Mouse (Mus musculus) liver, embryonic 13.5 days (tissue): ENCODE results near the gene Kctd12b. TPM values are rescaled to one million over a fixed set of nuclear protein-coding genes. Genes with fewer than 3 reads are reported as not detected.
"Not testable (repeated sequence)": the region's sequence is repeated elsewhere in the genome, so short reads cannot be mapped to it uniquely, and the experiment has no call there.

Experiments used
- ATAC-seq: fragments of 200-750 bp; cut with Nextera tagmentation; 2 replicates; pipeline ENCODE4 v1.8.0; 2017; ENCODE audit warnings: low read depth, mild to moderate bottlenecking, moderate number of reproducible peaks, moderate library complexity
- DNase-seq: peaks from one replicate; pipeline ENCODE4 v3.0.0; 2022
- H3K27ac ChIP-seq: fragments of 300-500 bp; sonication (generic); 2 replicates; pipeline ENCODE4 v1.5.1; 2015; ENCODE audit warnings: moderate library complexity, mild to moderate bottlenecking, inconsistent platforms
- H3K27me3 ChIP-seq: fragments of 300-500 bp; sonication (generic); 2 replicates; pipeline ENCODE4 v1.6.1; 2015; ENCODE audit warnings: mild to moderate bottlenecking, inconsistent platforms
- H3K36me3 ChIP-seq: fragments of 300-500 bp; sonication (generic); 2 replicates; pipeline ENCODE4 v1.6.1; 2015; ENCODE audit warnings: mild to moderate bottlenecking, inconsistent platforms
- H3K4me1 ChIP-seq: fragments of 300-500 bp; sonication (generic); replicated peaks from 2 replicates; pipeline ENCODE4 v1.6.1; 2015; ENCODE audit warnings: inconsistent platforms
- H3K4me2 ChIP-seq: fragments of 300-500 bp; sonication (generic); 2 replicates; pipeline ENCODE4 v1.6.1; 2015; ENCODE audit warnings: inconsistent platforms, mild to moderate bottlenecking, moderate library complexity
- H3K4me3 ChIP-seq: fragments of 300-500 bp; sonication (generic); replicated peaks from 2 replicates; pipeline ENCODE4 v1.5.1; 2015; ENCODE audit warnings: mild to moderate bottlenecking, inconsistent platforms
- H3K9ac ChIP-seq: fragments of 300-500 bp; sonication (generic); 2 replicates; pipeline ENCODE4 v1.6.1; 2015; ENCODE audit warnings: mild to moderate bottlenecking, inconsistent platforms
- H3K9me3 ChIP-seq: fragments of 300-500 bp; sonication (generic); replicated peaks from 2 replicates; pipeline ENCODE4 v1.6.1; 2016; ENCODE audit warnings: inconsistent platforms
- WGBS: fragments of 180-500 bp; shearing (Covaris S2); methylation state at CpG from one replicate; pipeline ENCODE4 v1.1.7; 2015; ENCODE audit not compliant: insufficient replicate concordance; 5-methylcytosine and 5-hydroxymethylcytosine counted together
- polyA plus RNA-seq: library from polyadenylated mRNA; unstranded; fragments of >200 nt; fragmentation: Nextera tagmentation; extraction: Ambion mirVana; gene quantifications from 2 replicates; pipeline ENCODE4 v1.2.1, GENCODE M21; 2015

The Kctd12b gene
- polyA plus RNA-seq = 0.77 and 0.80 TPM in 2 replicates

DNA sequence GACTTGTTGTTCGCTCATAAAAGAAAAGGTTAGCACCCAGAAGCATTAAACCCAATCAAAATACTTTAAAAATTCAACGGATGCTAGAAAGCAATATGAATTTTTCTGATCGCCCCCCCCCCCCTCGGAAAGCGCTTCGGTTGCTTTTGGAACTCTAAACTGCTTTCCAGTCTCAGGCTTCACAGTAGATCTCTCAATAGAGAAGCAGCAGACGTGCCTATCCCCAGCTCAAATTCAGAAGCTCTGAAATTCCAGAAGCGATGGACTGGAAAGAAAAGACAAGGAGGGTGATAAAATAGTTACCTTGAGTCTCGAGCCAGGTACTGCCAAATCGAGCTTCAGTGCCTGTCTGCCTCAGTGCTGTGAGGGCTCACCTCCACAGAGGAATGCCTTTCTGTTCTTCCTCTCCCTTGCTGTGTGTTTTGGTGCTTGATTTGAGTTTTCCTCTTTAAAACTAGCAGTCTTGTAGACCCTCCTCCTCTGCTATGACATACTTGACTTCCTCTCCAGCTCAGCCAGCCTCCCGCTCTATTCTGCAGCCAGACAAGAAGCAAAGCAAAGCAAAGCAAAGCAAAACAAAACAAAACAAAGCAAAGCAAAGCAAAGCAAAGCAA, at the start of gene Kctd12b:
Kctd12b (minus strand) TSS at position 610 of the 614 bp plus-strand sequence.
- H3K4me2 ChIP-seq = 0 out of 2 replicates have a peak within 1 kb of the TSS, but pooled peaks have one; percentile 8
- ATAC-seq = no peak
- no peak for DNase-seq
- H3K4me3 ChIP-seq = peak within 1 kb of the TSS; percentile 14
- 20% methylated on average over 11 of the region's 11 CpGs for WGBS
- no peaks in the 10 kb centered on the region for H3K27me3 ChIP-seq
- no peaks in the 10 kb centered on the region for H3K4me1 ChIP-seq
- H3K36me3 ChIP-seq = no peaks in the 10 kb centered on the region
- no peaks in the 10 kb centered on the region for H3K9me3 ChIP-seq
- no peak within 1 kb of the TSS for H3K9ac ChIP-seq
- H3K27ac ChIP-seq = no peak within 1 kb of the TSS

DNA sequence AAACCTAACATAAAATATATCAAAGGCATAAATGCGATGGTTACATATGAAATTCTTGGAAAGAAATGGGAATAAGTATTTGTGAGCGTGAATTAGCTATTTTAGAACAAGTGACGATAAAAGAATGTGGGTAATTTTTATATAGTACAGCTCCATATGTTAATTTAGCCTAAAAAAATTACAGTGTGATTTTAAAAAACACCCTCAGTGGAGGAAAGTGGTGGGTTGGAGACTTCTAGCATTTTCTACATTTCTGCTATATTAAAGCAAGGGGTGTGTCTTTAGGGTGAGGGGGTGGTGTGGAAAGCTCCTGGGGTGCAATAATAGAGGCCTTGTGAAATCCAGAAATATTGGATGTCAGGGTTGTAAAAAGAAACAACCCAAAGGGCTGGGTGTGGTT, 46.3 kb upstream of the Kctd12b start:
- Histone ChIP-seq H3K4me1 (no peaks in the 10 kb centered on the region), H3K9me3 (no peaks in the 10 kb centered on the region), H3K36me3 (no peaks in the 10 kb centered on the region), H3K4me3 (no peak overlapping the region), H3K27ac (no peak overlapping the region), H3K9ac (no peak overlapping the region), H3K27me3 (no peaks in the 10 kb centered on the region), H3K4me2 (no peak overlapping the region)
- no peak for DNase-seq
- WGBS = 65% methylated on average over 3 of the region's 3 CpGs
- no peak for ATAC-seq

DNA sequence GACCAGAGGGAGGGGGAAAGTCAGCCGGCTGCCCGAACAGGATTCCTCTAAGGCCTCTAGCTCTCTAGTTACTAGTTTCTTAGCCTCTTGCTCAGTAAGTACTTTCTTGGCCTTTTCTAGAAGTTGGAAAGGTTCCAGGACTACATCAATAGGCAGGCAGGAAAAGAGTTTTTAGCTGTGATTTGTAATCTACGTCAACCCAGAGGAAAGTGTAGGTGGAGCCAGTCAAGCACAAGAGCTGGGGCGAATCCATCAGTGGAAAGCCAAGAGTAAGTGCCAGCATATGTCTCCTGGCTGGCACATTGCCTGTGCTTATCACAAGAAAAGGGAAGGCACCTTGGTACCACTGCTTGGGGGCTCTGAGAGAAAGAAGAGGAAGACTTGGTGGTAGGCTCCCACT, 39.5 kb upstream of the Kctd12b start:
- Histone ChIP-seq H3K27ac (no peak overlapping the region), H3K4me2 (no peak overlapping the region), H3K9ac (no peak overlapping the region), H3K4me3 (no peak overlapping the region), H3K27me3 (no peaks in the 10 kb centered on the region), H3K36me3 (no peaks in the 10 kb centered on the region), H3K4me1 (no peaks in the 10 kb centered on the region), H3K9me3 (no peaks in the 10 kb centered on the region)
- DNase-seq (no peak), ATAC-seq (no peak)
- WGBS = 74% methylated on average over 4 of the region's 4 CpGs

DNA sequence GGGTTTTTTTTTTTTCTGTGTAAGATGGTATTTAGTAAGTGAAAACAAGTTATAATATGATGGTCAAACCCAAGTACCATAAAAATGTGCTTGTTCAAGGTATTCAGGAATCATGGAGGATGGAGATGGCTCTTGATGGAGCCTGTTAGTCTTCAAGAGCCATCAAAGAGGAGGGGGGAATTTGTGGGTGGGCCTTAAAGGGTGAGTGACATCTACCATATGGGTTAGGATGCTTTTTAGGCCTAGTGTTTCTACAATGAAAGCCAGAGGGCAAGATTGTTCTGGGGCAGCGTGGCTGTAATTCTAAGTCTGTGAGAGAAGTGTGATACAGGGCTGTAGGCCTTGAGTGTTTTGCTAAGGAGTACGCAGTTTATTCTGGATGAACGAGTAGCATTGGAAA, 28.2 kb upstream of the Kctd12b start:
- 0 out of 2 replicates have a peak, but pooled peaks cover 2% of the 10 kb centered on the region for H3K4me1 ChIP-seq
- no peaks in the 10 kb centered on the region for H3K9me3 ChIP-seq
- peak overlapping the region; percentile 51 for H3K4me2 ChIP-seq
- no peak for DNase-seq
- no peak for ATAC-seq
- H3K36me3 ChIP-seq = no peaks in the 10 kb centered on the region
- no peak overlapping the region for H3K27ac ChIP-seq
- no peaks in the 10 kb centered on the region for H3K27me3 ChIP-seq
- H3K9ac ChIP-seq = no peak overlapping the region
- peak overlapping the region; percentile 38 for H3K4me3 ChIP-seq
- WGBS = 46% methylated on average over 3 of the region's 3 CpGs

DNA sequence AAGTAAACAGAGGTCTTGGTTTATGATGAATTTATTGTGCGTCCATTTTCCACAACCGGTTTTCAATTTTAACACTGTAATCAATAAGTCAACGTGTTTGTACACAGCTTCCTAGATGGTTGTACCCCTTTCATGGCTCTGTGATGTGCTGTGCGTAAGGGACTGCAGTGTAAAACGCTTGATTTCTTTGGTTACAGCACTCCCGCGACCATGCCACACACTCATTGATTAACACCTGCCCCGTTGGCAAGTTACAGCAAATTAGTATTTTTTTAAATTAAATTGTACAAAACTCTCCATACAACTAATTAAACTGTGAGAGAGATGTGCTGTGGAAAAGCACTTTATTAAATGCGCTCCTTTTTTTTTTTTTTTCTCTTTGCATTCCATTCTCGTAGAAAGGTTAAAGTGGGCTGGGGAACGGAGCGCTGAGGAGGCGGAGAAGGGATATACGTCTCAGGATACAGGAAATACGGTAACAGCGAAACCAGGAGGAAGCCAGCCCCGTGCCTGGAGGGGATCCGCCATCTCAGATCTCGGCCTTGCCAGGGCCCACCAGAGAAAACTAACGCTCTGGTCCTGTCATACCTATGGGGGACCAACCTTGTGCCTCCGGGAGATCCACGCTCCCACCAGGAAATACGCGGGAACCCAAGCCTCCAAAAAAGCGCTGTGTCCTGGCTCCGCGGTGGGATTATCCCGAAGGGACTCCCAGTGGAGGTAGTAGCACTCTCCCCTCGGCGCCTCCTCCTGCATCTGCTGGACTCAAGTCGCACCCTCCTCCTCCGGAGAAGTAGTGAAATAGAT, 27.1 kb upstream of the Kctd12b start, which contains the start of gene Nbdy:
Nbdy (plus strand) TSS at position 481 of the 807 bp plus-strand sequence.
- Histone ChIP-seq H3K4me1 (0 out of 2 replicates have a peak, but pooled peaks cover 2% of the 10 kb centered on the region), H3K27ac (no peak within 1 kb of the TSS), H3K36me3 (no peaks in the 10 kb centered on the region), H3K27me3 (no peaks in the 10 kb centered on the region), H3K9me3 (no peaks in the 10 kb centered on the region), H3K4me2 (peak within 1 kb of the TSS; percentile 52), H3K9ac (peak within 1 kb of the TSS; percentile 69), H3K4me3 (peak within 1 kb of the TSS; percentile 66)
- DNase-seq (peak; percentile 34), ATAC-seq (peak; percentile 91)
- 9% methylated on average over 32 of the region's 32 CpGs for WGBS

DNA sequence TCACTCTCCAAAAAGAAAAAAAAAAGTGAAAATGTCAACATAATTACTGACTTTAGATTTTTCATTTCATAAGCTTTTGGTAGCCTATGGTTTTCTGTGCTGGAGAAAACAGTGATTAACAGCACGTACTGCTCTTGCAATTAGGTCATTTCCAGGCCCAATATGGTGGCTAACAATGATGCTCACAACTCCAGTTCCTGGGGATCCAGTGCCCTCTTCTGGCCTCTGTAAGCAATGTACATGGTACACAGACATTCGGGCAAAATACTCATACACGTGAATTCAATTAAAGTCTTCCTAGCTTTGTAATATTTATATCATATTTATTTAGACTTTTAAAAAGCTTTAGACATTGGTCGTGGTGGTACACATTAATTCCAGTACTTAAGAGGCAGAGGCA, 23.4 kb upstream of the Kctd12b start:
- WGBS = 29% methylated on average over 4 of the region's 4 CpGs
- DNase-seq (no peak), ATAC-seq (no peak)
- Histone ChIP-seq H3K36me3 (no peaks in the 10 kb centered on the region), H3K9ac (no peak overlapping the region), H3K9me3 (no peaks in the 10 kb centered on the region), H3K4me3 (no peak overlapping the region), H3K27me3 (no peaks in the 10 kb centered on the region), H3K4me2 (no peak overlapping the region), H3K27ac (no peak overlapping the region), H3K4me1 (0 out of 2 replicates have a peak, but pooled peaks cover 2% of the 10 kb centered on the region)

DNA sequence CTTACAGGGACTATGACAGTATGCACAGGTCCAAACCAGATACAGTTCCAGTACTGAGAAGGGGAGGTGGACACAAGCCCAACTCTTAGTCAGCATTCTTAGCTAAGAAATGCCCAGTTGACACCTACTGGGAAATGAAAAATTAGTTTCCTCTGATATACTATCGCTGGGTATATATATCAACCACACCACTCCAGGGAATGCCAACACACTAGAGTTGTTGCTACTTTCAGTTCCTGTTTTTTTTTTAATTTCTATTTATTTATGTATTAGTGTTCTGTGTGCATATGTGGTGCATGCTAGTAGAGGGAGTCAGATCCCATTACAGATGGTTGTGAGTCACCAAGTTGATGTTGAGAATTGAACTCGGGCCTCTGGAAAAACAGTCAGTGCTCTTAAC, 20.5 kb upstream of the Kctd12b start:
- Histone ChIP-seq H3K9ac (no peak overlapping the region), H3K4me1 (no peaks in the 10 kb centered on the region), H3K27ac (no peak overlapping the region), H3K27me3 (no peaks in the 10 kb centered on the region), H3K4me3 (no peak overlapping the region), H3K36me3 (no peaks in the 10 kb centered on the region), H3K9me3 (no peaks in the 10 kb centered on the region), H3K4me2 (no peak overlapping the region)
- ATAC-seq (no peak), DNase-seq (no peak)
- 78% methylated on average over 2 of the region's 2 CpGs for WGBS

DNA sequence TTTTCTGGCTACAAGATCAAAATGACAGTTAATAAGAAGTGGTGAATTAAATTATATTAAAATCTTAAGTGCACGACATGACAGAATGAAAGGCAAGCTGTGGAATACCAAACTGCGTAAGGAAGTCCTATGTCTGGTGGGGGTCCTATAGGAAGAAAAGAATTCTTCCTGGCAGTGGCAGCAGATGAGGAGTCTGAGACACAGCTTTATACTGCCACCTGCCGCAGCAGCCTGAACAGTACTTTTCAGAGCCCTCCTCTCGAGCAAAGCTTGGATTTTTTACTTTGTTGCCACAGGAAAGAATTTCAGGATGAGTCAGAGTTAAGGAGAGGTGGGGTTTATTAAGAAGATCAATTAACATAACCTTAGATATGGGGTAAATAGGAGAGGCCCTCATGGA, 11.5 kb upstream of the Kctd12b start:
- H3K9ac ChIP-seq = no peak overlapping the region
- DNase-seq = no peak
- H3K4me1 ChIP-seq = no peaks in the 10 kb centered on the region

DNA sequence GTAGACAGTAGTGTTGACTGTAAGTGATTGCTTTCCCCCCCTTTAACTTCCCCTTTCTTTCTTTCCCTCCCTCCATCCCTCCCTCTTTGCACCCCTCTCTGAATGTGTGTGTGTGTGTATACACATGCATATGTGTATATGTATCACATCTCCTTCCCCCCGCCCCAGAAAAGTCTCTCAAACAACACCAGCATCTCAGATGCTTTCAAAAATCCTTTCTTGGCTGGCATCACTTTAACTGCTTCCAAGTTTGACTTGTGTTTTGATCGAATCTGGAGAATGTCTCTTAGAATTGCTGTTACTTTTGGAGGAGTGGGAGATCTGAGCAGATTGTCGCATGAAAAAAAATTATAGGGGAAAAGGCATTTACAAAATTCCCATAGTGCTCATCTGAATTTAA, 4.3 kb upstream of the Kctd12b start:
- no peak for ATAC-seq
- no peak for DNase-seq
- H3K9me3 ChIP-seq = no peaks in the 10 kb centered on the region
- no peaks in the 10 kb centered on the region for H3K4me1 ChIP-seq
- H3K27ac ChIP-seq = no peak overlapping the region
- no peak overlapping the region for H3K9ac ChIP-seq
- H3K4me3 ChIP-seq = no peak overlapping the region
- no peaks in the 10 kb centered on the region for H3K27me3 ChIP-seq
- no peaks in the 10 kb centered on the region for H3K36me3 ChIP-seq
- H3K4me2 ChIP-seq = no peak overlapping the region
- 62% methylated on average over 3 of the region's 3 CpGs for WGBS

More for the DNA sequence above, 11.5 kb upstream of the Kctd12b start:
- no peak overlapping the region for H3K27ac ChIP-seq
- ATAC-seq = no peak
- H3K4me3 ChIP-seq = no peak overlapping the region
- 29% methylated on average over 4 of the region's 4 CpGs for WGBS
- H3K4me2 ChIP-seq = no peak overlapping the region
- H3K9me3 ChIP-seq = no peaks in the 10 kb centered on the region
- H3K36me3 ChIP-seq = no peaks in the 10 kb centered on the region
- H3K27me3 ChIP-seq = no peaks in the 10 kb centered on the region

DNA sequence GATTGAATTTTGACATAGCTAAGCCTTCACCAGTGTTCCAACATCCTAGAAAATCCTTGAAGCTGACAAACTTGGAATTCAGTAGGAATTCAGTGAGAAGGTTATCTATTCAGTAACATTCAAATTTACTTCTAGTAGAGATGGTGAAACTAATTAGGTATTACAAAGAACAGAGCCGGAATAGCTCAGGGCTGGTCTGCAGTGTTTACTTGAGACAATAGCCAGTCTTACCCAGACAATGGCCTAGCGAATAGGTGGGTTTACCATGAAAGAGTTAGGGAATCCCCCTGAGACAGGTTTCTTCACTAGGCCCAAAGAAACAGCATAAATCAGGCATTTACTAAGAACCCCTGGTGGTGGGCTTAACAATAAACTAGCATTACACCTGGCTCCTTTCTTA, 28.0 kb downstream of the Kctd12b start:
- not testable (repeated sequence) for H3K36me3 ChIP-seq, H3K9ac ChIP-seq, H3K4me1 ChIP-seq, H3K27ac ChIP-seq, H3K9me3 ChIP-seq, ATAC-seq, DNase-seq, H3K4me3 ChIP-seq, H3K4me2 ChIP-seq, H3K27me3 ChIP-seq
- 60% methylated on average over 2 of the region's 2 CpGs for WGBS

DNA sequence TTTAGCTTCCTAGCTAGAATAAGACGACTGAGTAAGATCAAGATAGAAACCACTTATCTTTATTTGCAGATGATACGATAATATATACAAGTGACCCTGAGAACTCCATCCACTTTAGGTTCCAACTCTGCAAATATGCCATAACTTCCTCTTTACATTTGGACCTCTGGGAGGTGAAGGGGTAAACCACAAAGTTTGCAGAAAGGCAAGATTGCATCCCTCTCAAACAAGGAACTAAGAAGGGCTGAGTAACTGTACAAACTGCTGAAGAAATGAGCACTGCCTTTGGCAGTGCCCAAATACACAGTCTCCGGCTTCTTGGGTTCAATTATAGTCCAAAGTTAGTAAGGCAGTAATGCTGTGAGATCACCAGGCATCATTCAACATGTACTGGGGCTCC, 31.3 kb downstream of the Kctd12b start:
- Histone ChIP-seq H3K4me1 (no peaks in the 10 kb centered on the region), H3K36me3 (no peaks in the 10 kb centered on the region), H3K27ac (no peak overlapping the region), H3K9ac (no peak overlapping the region), H3K4me2 (no peak overlapping the region), H3K27me3 (no peaks in the 10 kb centered on the region), H3K4me3 (no peak overlapping the region), H3K9me3 (no peaks in the 10 kb centered on the region)
- no peak for ATAC-seq
- 34% methylated on average over 3 of the region's 3 CpGs for WGBS
- no peak for DNase-seq
